Mouse (Mus musculus): ENCODE measurements at regions not wholly inside any gene's neighbourhood (a gene's known extent, or its start where the extent isn't known, plus 50 kb on each side); places are given as distances from the start of the nearest gene placed in this dataset.

DNA sequence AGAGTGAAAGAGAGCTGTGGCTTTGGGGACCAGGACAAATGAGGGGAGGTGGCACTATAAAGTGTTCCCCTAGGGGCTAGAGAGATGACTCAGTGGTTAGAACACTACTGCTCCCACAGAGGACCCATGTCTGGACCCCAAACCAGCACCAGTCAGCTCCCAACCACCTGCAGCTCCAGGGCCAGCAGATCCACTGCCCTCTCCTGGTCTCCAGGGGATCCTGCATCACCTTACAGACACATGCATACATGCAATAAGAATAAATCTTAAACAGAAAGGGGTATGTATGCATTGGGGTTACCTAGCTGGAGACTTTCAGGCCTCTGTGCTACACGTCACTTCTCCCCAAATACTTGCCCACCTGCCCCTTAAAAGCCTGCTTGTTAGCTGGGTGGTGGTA is 93.8 kb upstream of the Zfp706 start:
- TF ChIP-seq ZNF384 (IDR thresholded peaks at IDR 0.05; ENCODE audit: low read depth, low read length): no peak
- peak in 1 of 2 experiments; percentile 45; a peak in 2 of 4 replicates for TF ChIP-seq CTCF (conservative IDR thresholded peaks at IDR 0.05 in 1 of 2, IDR thresholded peaks at IDR 0.05 in 1 of 2; ENCODE audit: low read depth in 2 of 2, low read length in 2 of 2)
- no peak for TF ChIP-seq SIN3A (IDR thresholded peaks at IDR 0.05; ENCODE audit: low read length)
- TF ChIP-seq NELFE (IDR thresholded peaks at IDR 0.05; ENCODE audit: low read depth, low read length): no peak
- TF ChIP-seq POLR2A (IDR thresholded peaks at IDR 0.05; ENCODE audit: low read depth, low read length): no peak
- no peak for TF ChIP-seq TBP (conservative IDR thresholded peaks at IDR 0.05; ENCODE audit: low read depth, low read length)
- no peak for TF ChIP-seq E2F4 (IDR thresholded peaks at IDR 0.05; ENCODE audit: insufficient replicate concordance, low read depth, low read length)
